Mouse (Mus musculus) embryonic stem cell, embryonic (primary cell): ENCODE measurements at regions not wholly inside any gene's neighbourhood (a gene's known extent, or its start where the extent isn't known, plus 50 kb on each side); places are given as distances from the start of the nearest gene placed in this dataset.

Experiments used
- CTCF ChIA-PET, 4 experiments: fragments of 300-600 bp in 2 of 4; fragments of 350-600 bp in 2 of 4; sonication (Branson Sonifier 250); formaldehyde crosslinking; loops; one replicate each; lab custom pipeline; 2022; ENCODE audit warnings: inconsistent platforms in 2 of 4; lab: Charles Lee
- POLR2A ChIA-PET, 4 experiments: fragments of 300-600 bp in 2 of 4; fragments of 350-600 bp in 2 of 4; sonication (Branson Sonifier 250); formaldehyde crosslinking; loops; one replicate each; lab custom pipeline; 2022; ENCODE audit warnings: antibody characterized with exemption in 4 of 4, inconsistent platforms in 1 of 4; lab: Charles Lee

DNA sequence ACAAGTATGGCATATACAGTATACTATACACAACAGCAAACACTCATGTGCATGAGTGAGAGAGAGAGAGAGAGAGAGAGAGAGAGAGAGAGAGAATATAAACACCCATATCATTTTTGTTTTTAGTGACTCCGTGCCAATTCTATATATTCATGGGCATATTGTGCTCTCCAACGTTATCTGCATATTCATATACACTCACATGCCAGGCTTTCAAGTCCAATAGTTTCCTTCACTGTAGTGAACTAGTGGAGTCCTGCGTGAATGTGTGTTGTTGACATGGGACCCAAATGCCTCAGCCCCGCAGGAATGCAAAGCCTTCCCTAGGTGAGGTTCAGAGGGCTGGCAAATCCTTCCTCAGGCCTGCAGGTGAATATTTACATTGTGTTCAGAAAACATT is 53.4 kb upstream of the Nab1 start:
- POLR2A ChIA-PET = interaction anchor here in 3 of 4 experiments (0.6 to 1.0 kb wide), 4 partner anchors 8 to 321 kb away, joined by 3 read pairs; partner anchors contain the start of gene Gls (in 1 of the 3)
- CTCF ChIA-PET = no interaction called here

DNA sequence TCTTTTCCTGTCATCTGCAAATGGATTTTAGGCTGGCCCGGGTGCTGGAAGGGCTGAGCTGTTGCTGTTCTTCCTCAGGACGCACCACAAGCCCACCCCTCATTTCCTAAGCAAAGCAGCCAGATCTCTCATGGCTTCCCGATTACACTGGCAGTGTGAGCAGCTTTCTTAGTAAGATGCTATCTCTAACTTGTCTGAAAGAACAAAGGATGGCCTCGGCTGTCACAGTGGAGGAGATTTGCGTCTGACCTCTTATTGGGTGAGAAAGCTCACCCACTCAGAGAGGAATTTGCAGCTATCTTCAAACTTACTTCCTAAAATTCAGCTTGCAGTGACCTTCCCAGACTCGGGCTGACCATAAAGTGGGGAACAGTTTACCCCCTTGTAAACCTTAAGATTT is 64.7 kb upstream of the Nemp2 start:
- ChIA-PET POLR2A (no interaction called here), CTCF (interaction anchor here in 1 of 4 experiments (1.1 kb wide), 1 partner anchor 40 kb away, joined by 3 read pairs; no protein-coding TSS in a partner anchor)

DNA sequence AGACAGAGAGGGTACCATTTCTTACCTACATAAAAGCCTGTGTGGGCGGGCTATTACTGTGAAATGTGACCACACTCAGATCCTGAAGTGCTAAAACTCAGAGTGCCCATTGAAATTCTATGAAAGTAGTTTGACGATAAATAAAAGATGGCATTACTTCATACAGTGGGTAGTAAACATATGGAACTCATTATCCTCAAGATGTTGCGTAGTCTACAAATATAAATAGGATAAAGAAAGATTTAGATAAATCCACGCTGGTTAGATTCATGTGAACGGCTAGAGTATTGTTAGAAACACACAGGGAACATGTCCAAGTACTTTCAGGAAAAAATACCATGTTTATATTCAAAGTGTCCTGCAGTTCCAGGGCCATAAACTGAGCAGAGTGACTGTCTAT is 58.8 kb upstream of the Nemp2 start:
- ChIA-PET CTCF (no interaction called here), POLR2A (no interaction called here)

- CTCF ChIA-PET = no interaction called here
- POLR2A ChIA-PET = interaction anchor here in 1 of 4 experiments (0.7 kb wide), 1 partner anchor 553 kb away, joined by 3 read pairs; no protein-coding TSS in a partner anchor
These were observed 52.0 kb upstream of the Nemp2 start for GRCm38 (mm10) chr1:52578298-52579056.

- ChIA-PET POLR2A (no interaction called here), CTCF (no interaction called here)
These were observed 50.2 kb upstream of the Nemp2 start for GRCm38 (mm10) chr1:52580132-52580896.
